Mouse (Mus musculus) stomach, embryonic 15.5 days (tissue): ENCODE measurements around the gene Snx21. TPM values are rescaled to one million over a fixed set of nuclear protein-coding genes. Genes with fewer than 3 reads are reported as not detected.

ENCODE experiments used
- ATAC-seq: fragments of 200-750 bp; cut with Nextera tagmentation; 2 replicates; pipeline ENCODE4 v1.8.0; 2017; ENCODE audit warnings: low read depth, moderate number of reproducible peaks, moderate TSS enrichment; ENCODE audit not compliant: insufficient read depth, low FRiP score
- H3K27ac ChIP-seq: fragments of 300-500 bp; sonication (generic); 2 replicates; pipeline ENCODE4 v1.5.1; 2015; ENCODE audit warnings: mild to moderate bottlenecking, inconsistent platforms
- H3K27me3 ChIP-seq: fragments of 300-500 bp; sonication (generic); replicated peaks from 2 replicates; pipeline ENCODE4 v1.6.1; 2015; ENCODE audit warnings: inconsistent platforms
- H3K36me3 ChIP-seq: fragments of 300-500 bp; sonication (generic); 2 replicates; pipeline ENCODE4 v1.6.1; 2015; ENCODE audit warnings: inconsistent platforms
- H3K4me1 ChIP-seq: fragments of 300-500 bp; sonication (generic); 2 replicates; pipeline ENCODE4 v1.6.1; 2015; ENCODE audit warnings: inconsistent platforms
- H3K4me2 ChIP-seq: fragments of 300-500 bp; sonication (generic); 2 replicates; pipeline ENCODE4 v1.6.1; 2015; ENCODE audit warnings: mild to moderate bottlenecking, inconsistent platforms
- H3K4me3 ChIP-seq: fragments of 300-500 bp; sonication (generic); replicated peaks from 2 replicates; pipeline ENCODE4 v1.5.1; 2015; ENCODE audit warnings: inconsistent platforms
- H3K9ac ChIP-seq: fragments of 300-500 bp; sonication (generic); 2 replicates; pipeline ENCODE4 v1.6.1; 2015; ENCODE audit warnings: inconsistent platforms
- H3K9me3 ChIP-seq: fragments of 300-500 bp; sonication (generic); 2 replicates; pipeline ENCODE4 v1.6.1; 2016; ENCODE audit warnings: inconsistent platforms
- WGBS: fragments of 180-500 bp; shearing (Covaris S2); methylation state at CpG from one replicate; pipeline ENCODE4 v1.1.7; 2015; 5-methylcytosine and 5-hydroxymethylcytosine counted together
- polyA plus RNA-seq: library from polyadenylated mRNA; unstranded; fragments of >200 nt; fragmentation: Nextera tagmentation; extraction: Ambion mirVana; gene quantifications from 2 replicates; pipeline ENCODE4 v1.2.1, GENCODE M21; 2015

Snx21 gene
- polyA plus RNA-seq, 1 experiment from 2014 or later: 24.8 TPM

DNA sequence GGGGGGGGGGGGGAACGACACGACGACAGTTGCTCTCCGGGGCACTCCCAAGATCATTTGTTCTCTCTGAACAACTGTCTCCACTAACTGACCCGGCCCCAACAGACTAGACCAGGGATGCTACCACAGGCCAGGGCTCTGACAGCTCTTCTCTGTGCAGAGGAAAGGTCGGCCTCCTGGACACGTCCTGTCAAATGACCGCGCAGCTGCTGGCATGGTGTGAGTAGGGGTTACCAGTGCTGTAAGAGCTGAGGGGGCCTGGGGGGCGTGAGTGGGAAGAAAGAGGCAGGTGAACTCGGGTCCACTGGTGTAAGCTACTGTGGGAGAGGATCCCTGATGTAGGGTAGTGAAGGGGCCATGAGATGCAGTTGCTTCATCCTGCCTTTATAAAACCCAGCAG, 27.8 kb upstream of the Snx21 start:
- no peak overlapping the region for H3K4me2 ChIP-seq
- H3K4me1 ChIP-seq: no peaks in the 10 kb centered on the region
- H3K27ac ChIP-seq: no peak overlapping the region
- ATAC-seq: no peak
- WGBS: 92% methylated on average over 11 of the region's 11 CpGs
- no peaks in the 10 kb centered on the region for H3K27me3 ChIP-seq
- H3K36me3 ChIP-seq: peaks cover 78% of the 10 kb centered on the region
- H3K4me3 ChIP-seq: no peak overlapping the region
- no peaks in the 10 kb centered on the region for H3K9me3 ChIP-seq
- no peak overlapping the region for H3K9ac ChIP-seq

DNA sequence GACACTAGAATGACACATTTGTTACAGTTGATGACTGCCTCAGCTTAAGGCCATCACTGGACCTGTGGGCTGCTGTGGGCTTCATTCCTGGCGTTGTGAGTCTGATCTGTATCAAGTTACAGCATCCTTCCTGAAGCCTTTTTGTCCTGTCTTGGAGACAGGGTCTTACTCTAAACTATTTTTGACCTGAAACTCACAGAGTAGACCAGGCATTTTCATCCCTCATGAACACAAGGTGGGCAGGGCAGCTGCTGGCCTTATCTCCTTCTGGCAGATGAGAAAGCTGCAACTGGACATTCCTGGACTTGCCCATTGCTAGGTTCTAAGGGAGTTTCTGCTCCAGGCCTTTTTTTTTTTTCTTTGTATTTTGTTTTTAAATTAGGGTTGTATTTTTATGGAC, 26.9 kb upstream of the Snx21 start:
- Histone ChIP-seq H3K9me3 (no peaks in the 10 kb centered on the region), H3K9ac (no peak overlapping the region), H3K27ac (no peak overlapping the region), H3K4me1 (no peaks in the 10 kb centered on the region), H3K4me2 (no peak overlapping the region), H3K4me3 (no peak overlapping the region), H3K27me3 (no peaks in the 10 kb centered on the region), H3K36me3 (peaks cover 82% of the 10 kb centered on the region)
- ATAC-seq: peak; percentile 66; the same call in 1 of the 2 replicates
- WGBS: 71% methylated on average over 1 of the region's 1 CpGs

DNA sequence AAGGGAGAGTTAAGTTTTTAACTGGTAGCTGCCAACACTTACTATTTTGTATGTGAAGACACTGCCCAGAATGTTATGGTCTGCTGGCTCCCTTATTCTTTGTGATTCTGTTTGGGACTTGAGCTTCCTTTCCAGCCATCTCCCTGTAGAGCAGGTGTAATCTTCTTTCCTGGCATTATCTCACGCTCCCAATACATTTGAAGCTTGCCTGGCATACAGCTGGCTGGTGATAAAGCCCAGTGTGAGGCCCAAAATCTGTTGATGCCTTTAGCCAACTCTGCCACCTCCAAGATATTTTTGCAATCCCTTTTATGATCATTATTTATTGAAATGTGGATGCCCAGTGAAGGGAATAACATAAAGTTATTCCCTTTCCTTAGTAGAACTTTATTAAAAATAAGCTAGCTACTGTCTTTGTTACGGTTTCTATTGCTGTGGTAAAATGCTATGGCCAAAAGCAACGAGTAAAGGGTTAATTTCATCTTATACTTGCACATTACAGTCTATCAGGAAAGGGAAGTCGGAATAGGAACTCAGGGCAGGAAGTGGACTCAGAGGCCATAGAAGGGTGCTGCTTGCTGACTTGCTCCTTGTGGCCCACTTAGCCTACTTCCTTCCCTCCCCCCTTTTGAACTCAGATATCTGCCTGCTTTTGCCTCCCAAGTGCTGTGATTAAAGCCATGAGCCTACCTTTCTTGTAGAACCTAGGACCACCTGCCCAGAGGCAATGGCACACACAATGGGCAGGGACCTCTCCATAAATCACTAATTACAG, 25.4 kb upstream of the Snx21 start:
- Histone ChIP-seq H3K27ac (no peak overlapping the region), H3K36me3 (peaks cover 78% of the 10 kb centered on the region), H3K4me2 (no peak overlapping the region), H3K4me1 (no peaks in the 10 kb centered on the region), H3K4me3 (no peak overlapping the region), H3K27me3 (no peaks in the 10 kb centered on the region), H3K9ac (no peak overlapping the region), H3K9me3 (no peaks in the 10 kb centered on the region)
- ATAC-seq: peak; percentile 63; the same call in 1 of the 2 replicates
- 69% methylated on average over 4 of the region's 4 CpGs for WGBS

DNA sequence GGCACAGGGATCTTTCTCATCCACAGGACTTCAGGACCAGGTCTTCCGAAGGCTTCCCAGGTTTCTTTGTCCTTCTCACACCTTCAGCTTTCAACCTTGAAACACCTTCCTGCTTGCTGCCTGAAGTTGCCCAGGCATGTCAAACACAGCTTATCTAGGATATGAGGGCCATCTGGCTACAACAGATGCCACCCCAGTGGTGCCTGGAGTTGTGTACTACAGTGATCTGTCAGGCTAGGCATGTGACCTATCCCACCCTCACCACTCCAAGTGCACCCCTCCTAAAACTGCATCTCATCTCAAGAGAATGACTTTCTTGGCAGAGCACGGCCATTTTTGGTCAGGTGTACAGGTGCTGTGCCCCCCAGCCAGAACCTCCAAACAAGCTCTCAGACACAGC, 24.1 kb upstream of the Snx21 start:
- no peaks in the 10 kb centered on the region for H3K27me3 ChIP-seq
- H3K9me3 ChIP-seq: no peaks in the 10 kb centered on the region
- H3K4me3 ChIP-seq: no peak overlapping the region
- 91% methylated on average over 2 of the region's 2 CpGs for WGBS
- H3K4me2 ChIP-seq: no peak overlapping the region
- H3K27ac ChIP-seq: no peak overlapping the region
- ATAC-seq: peak; percentile 90
- peaks cover 76% of the 10 kb centered on the region for H3K36me3 ChIP-seq
- no peaks in the 10 kb centered on the region for H3K4me1 ChIP-seq
- no peak overlapping the region for H3K9ac ChIP-seq

DNA sequence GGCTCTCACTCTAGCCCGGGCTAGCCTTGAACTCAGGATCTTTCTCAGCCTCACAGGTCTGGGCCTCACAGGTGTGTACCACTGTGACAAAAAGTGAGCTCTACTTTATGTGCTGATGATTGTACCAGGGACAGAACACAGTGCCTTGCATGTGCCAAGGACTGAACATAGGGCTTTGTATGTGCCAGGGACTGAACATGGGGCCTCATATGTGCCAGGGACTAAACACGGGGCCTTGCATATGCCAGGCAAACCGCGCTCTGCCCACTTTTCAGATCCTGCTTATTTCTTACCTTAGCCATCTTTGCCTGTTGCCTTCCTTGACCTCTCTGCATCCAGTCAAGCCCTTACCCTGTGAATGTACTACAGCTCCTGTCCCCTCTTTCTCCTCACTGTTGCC, 23.7 kb upstream of the Snx21 start:
- H3K27me3 ChIP-seq: no peaks in the 10 kb centered on the region
- H3K36me3 ChIP-seq: peaks cover 71% of the 10 kb centered on the region
- no peak overlapping the region for H3K4me3 ChIP-seq
- no peaks in the 10 kb centered on the region for H3K9me3 ChIP-seq
- 92% methylated on average over 4 of the region's 4 CpGs for WGBS
- no peak for ATAC-seq
- H3K27ac ChIP-seq: no peak overlapping the region
- no peaks in the 10 kb centered on the region for H3K4me1 ChIP-seq
- no peak overlapping the region for H3K4me2 ChIP-seq
- H3K9ac ChIP-seq: no peak overlapping the region

DNA sequence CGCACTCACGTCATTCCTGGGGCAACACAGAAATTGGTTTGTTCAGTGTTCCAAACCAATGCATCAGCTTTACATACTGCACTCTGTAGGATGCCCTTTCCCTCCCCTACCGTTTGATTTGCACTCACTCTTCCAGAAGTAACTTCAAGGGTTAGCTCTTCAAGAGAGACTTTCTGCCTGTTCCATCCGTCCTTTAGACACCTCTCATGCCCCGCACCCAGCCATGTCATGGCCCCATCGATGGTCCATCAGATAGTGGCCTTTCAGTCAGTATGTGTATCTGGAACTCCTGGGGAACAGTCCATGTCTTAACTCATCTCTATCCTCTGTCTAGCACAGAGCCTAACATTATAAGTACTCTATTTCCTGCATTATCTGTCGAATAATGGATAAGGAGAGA, 23.0 kb upstream of the Snx21 start:
- 84% methylated on average over 7 of the region's 7 CpGs for WGBS
- Histone ChIP-seq H3K4me3 (no peak overlapping the region), H3K4me1 (no peaks in the 10 kb centered on the region), H3K27me3 (no peaks in the 10 kb centered on the region), H3K36me3 (peaks cover 66% of the 10 kb centered on the region), H3K9me3 (no peaks in the 10 kb centered on the region), H3K27ac (no peak overlapping the region), H3K9ac (no peak overlapping the region), H3K4me2 (no peak overlapping the region)
- no peak for ATAC-seq

DNA sequence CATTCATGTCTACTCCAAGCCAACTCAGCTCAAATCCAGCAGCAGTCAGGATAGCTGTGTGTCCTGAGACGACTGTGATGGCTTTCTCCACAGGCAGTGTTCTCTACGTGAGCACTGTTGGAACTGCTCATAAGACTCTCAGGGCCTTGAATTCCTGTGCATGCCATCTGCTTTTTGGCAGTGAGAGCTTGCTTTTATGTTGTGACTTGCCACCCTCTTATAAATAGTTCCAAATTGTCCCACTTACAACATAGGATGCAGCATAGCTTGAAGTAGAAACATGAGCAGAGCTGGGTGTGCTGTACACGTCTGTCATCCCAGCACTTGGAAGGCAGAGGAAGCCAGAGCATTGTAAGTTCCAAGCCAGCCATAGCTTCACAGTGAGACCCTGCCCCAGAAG, 19.8 kb upstream of the Snx21 start:
- H3K9ac ChIP-seq: no peak overlapping the region
- H3K36me3 ChIP-seq: peaks cover 47% of the 10 kb centered on the region
- no peak for ATAC-seq
- H3K9me3 ChIP-seq: no peaks in the 10 kb centered on the region
- H3K4me1 ChIP-seq: peaks cover 6% of the 10 kb centered on the region
- 81% methylated on average over 3 of the region's 3 CpGs for WGBS
- H3K4me3 ChIP-seq: no peak overlapping the region
- no peaks in the 10 kb centered on the region for H3K27me3 ChIP-seq
- no peak overlapping the region for H3K27ac ChIP-seq
- H3K4me2 ChIP-seq: no peak overlapping the region

DNA sequence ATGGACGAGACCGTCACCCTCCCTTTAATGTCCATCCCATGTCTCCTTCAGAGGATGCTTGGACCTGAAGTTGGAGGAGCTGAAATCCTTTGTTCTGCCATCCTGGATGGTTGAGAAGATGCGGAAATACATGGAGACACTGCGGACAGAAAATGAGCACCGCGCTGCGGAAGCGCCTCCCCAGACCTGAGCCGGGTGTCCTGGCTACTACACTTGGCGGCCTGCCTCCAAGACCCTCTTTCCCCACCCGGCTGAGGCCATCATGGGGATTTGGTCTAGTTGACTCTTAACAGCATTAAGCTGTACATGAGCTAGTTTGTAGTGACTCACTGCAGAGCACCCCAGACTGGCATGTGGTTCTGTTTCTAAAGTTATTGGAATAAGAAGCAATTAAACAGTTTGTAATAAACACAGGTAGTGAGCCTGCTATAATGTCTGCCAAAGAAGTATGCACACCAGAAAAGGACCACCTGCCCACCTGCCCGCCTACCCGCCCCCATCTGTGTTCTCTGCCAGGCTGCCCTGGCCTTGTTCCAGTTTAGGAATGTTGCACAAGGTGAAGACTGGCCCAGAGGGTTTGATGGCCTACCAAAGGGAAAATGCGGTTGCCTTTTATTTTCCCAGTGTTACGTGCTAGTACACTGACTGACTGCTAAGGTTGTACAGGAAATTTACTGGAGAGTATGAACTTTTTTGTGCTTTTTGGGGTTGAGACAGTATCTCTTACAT, 17.6 kb upstream of the Snx21 start:
- WGBS: 91% methylated on average over 15 of the region's 15 CpGs
- no peak for ATAC-seq
- Histone ChIP-seq H3K27me3 (no peaks in the 10 kb centered on the region), H3K9ac (no peak overlapping the region), H3K9me3 (no peaks in the 10 kb centered on the region), H3K4me1 (peaks cover 13% of the 10 kb centered on the region), H3K27ac (0 out of 2 replicates have a peak overlapping the region, but pooled peaks have one; percentile 6), H3K36me3 (peaks cover 32% of the 10 kb centered on the region), H3K4me3 (no peak overlapping the region), H3K4me2 (no peak overlapping the region)

DNA sequence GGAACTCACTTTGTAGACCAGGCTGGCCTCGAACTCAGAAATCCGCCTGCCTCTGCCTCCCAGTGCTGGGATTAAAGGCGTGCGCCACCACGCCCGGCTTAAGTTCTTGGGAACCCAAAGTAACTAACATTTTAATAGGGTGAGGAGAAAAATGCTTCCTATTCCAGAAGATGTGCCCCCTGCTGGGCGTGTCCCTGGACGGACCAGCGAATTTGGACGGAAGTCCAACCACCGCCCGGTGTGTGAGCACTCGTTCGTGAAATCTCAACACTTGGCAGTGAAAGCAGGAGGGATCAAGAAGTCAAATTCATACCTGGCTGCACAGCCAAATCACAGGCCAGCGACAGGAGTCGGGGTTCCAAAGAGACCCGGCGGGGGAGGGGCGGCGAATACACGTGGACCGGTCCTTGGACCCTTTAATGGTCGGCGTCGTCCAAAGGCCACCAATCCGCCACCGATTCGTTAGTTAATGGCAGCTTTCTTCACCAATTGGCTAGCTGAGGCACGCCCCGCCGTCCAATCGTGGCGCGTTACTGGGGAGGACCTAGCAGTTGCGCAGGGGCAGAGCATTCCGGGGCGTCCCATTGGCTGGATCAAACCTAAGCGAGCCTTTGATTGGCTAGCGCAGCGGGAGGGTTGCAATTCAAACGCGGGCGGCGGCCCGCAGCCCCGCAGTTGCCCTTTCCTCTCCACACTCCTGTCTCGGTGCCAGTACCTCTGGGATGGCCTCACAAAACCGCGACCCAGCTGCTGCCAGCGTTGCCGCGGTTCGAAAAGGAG, 16.2 kb upstream of the Snx21 start, which contains the start of gene Ube2c:
TSS of gene Ube2c (plus strand) at position 641 of the 780 bp plus-strand sequence.
- whole genome bisulfite sequencing: 2% methylated on average over 53 of the region's 53 CpGs
- Histone ChIP-seq H3K4me2 (peak within 1 kb of the TSS; percentile 88), H3K4me1 (peaks cover 13% of the 10 kb centered on the region), H3K27ac (peak within 1 kb of the TSS; percentile 83), H3K9me3 (no peaks in the 10 kb centered on the region), H3K36me3 (peaks cover 23% of the 10 kb centered on the region), H3K4me3 (peak within 1 kb of the TSS; percentile 97), H3K9ac (peak within 1 kb of the TSS; percentile 85), H3K27me3 (no peaks in the 10 kb centered on the region)
- peak; percentile 99 for ATAC-seq

DNA sequence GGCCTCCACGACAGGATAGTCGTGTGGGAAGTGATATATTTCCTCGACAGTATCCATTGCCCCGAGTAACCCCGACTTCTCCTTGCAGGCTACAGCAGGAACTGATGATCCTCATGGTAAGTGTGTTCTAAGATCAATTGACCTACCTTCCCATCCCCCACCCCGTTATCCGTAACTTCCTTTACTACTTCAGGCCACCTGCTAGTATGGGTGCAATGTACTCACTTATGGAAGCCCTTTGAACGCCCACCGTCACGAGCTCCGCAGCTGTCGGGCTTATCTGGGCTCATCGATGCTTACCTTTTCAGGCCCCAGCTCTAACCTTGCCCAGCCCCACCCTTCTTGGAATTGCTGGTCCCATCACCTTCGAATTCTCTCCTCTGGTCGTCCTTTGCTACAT, 15.3 kb upstream of the Snx21 start:
- H3K9ac ChIP-seq: peak overlapping the region; percentile 85
- no peaks in the 10 kb centered on the region for H3K9me3 ChIP-seq
- ATAC-seq: no peak
- peaks cover 13% of the 10 kb centered on the region for H3K4me1 ChIP-seq
- peak overlapping the region; percentile 97 for H3K4me3 ChIP-seq
- H3K36me3 ChIP-seq: peaks cover 16% of the 10 kb centered on the region
- H3K4me2 ChIP-seq: peak overlapping the region; percentile 88
- peak overlapping the region; percentile 65 for H3K27ac ChIP-seq
- WGBS: under 1% methylated on average over 15 of the region's 15 CpGs
- no peaks in the 10 kb centered on the region for H3K27me3 ChIP-seq

DNA sequence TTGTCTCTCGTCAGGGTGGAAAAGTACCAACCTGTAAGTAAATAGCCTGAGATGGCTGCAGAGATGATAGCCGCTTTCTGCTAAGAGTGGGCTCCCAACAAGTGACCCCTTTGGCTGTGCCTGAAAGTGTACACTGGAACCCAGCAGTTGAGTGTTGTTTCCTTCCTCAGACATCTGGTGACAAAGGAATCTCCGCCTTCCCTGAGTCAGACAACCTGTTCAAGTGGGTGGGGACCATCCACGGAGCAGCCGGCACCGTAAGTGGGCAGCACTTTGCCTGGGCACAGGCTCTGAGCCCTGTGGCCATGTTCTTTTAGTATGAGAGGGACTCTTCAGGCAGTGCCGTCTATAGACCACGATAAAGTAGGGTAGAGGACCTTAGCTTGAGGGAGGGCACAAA, 14.5 kb upstream of the Snx21 start:
- H3K27ac ChIP-seq: no peak overlapping the region
- 0 out of 2 replicates have a peak overlapping the region, but pooled peaks have one; percentile 85 for H3K9ac ChIP-seq
- no peaks in the 10 kb centered on the region for H3K9me3 ChIP-seq
- peak overlapping the region; percentile 97 for H3K4me3 ChIP-seq
- WGBS: 63% methylated on average over 8 of the region's 8 CpGs
- H3K4me1 ChIP-seq: peaks cover 13% of the 10 kb centered on the region
- no peak for ATAC-seq
- H3K36me3 ChIP-seq: peaks cover 9% of the 10 kb centered on the region; the same call in 1 of the 2 replicates
- H3K4me2 ChIP-seq: peak overlapping the region; percentile 88
- H3K27me3 ChIP-seq: no peaks in the 10 kb centered on the region
